Mouse (Mus musculus): Measurements from ENCODE around the gene Marveld3. TPM values are rescaled to one million over a fixed set of nuclear protein-coding genes. Genes with fewer than 3 reads are reported as not detected.

Gene Marveld3
- total RNA-seq, 1 experiment from 2014 or later: not detected

DNA sequence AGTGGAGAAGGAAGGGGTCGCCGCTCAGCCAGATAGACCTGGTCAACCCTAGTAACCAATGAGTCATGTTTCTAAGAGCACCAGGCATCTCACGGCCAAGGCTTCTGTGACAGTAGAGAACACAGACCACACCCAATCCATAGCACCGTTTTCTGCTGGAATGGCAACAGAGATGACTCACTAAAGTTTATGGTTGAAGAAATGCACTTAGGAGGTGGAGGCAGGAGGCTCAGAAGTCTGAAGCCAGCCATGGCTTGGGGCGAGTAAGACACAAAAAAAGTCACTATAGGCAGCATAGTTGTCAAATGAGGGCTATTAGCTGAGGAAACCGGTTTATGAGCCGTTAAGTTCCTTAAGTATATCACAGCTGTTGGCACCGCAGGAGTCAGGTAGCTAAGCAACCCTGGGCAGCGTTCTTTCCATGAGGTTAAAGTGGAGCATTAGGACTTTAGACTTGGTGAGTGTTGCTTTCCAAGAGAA is 16.8 kb downstream of the Marveld3 start:
- ATAC-seq (replicated peaks in 1 of 2; ENCODE audit: insufficient read depth in 1 of 2, low FRiP score in 2 of 2, low TSS enrichment in 1 of 2, low read depth in 1 of 2, poor library complexity in 2 of 2, severe bottlenecking in 2 of 2): no peak

DNA sequence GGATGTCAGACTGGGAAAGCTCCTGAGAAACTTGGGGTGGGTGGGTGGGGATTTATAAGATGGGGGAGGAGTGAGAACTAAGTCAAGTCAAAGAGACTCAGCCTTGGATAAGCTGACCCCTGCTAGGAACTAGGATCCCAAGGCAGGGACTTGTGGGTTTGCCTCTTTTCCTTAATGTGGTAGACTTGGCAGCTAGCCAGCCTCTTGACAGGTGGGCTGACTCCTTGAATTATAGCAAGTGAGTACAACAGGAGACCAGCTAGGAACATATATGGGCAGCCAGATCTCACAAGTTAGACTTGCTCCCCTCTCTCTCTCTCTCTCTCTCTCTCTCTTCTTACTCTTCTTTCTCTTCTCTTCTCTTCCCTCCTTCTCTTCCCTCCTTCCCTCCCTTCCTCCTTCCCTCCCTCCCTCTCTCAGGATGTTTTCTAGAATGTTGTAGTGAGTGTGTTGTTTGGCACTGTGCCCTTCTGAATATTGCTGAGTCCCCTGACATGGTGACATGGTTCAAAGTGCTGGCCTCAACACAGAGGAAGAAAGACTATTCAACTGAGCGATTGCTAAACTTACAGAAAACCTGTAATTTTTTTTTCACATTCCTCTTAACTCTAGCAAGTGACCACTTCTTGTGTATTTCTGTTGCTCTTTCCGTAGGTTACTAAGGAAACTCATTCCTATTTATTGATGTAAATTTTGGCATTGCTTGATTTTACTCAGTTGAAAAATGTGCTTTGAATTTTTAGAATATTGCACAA is 20.2 kb downstream of the Marveld3 start:
- 0 out of 4 replicates have a peak, but pooled peaks of 1 of the 2 experiments have one; percentile 49 for ATAC-seq (replicated peaks in 1 of 2; ENCODE audit: insufficient read depth in 1 of 2, low FRiP score in 2 of 2, low TSS enrichment in 1 of 2, low read depth in 1 of 2, poor library complexity in 2 of 2, severe bottlenecking in 2 of 2)

DNA sequence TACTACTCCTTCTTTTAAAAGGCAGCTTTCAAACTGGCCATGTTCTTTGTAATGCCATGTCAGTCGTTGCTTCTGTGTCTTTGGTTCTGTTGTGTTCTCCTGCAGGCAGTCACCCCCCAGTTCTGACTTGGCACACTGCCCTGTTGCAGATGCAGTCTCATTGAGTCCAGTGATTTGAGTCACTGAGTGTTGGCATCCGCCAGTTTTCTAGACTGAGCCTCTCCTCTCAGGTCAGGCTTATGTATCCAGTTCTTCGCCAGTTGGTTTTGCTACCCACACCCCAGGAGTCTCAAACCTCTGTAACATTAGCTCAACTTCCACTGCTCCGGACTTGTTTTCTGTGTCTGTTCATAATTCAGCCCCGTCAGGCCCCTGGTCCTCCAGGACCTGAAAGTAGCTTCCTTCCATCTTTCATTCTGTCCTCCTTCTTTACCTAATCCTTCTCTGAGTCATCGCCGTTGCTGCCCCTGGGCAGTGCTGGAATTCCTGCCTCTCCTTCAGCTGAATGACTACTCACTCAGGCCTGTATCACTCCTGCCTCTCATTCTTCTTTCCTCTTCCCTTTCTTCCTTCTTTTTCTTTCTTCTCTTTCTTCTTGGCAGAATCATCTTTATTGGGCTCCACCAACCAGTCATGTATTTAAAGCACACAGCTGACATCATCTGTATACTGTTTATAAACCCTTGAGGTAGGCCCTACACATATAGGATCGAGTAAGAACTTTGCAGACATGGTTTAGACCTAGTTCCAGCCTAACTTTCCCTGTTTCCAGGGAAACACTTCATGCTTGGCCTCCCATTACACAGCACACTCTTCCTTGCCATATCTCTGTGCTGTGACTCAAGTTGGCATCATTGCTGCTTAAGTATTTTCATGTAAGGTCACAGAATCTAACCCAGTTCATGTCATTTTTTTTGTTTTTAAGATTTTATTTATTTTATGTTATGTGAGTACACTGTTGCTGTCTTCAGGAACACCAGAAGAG is 41.3 kb downstream of the Marveld3 start:
- ATAC-seq (replicated peaks in 1 of 2; ENCODE audit: insufficient read depth in 1 of 2, low FRiP score in 2 of 2, low TSS enrichment in 1 of 2, low read depth in 1 of 2, poor library complexity in 2 of 2, severe bottlenecking in 2 of 2): no peak

DNA sequence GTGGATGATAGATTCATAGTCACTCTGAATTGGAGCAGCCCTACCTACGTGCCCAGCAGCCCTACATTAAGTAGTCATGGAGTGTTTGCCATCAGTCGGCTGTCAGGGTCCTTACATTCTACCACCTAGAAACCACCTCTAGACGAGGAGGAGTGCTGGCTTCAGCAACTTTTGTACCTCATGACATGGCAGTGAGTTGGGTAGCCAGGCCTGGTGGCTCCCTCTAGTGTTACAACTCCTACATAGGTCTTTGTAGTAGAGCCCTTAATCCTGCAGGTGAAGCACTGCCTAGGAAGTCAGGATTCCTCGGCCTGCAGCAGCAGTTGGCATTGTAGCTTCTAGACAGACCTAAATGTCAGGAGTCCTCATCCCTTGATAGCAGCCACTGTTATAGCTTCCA is 44.7 kb downstream of the Marveld3 start:
- ATAC-seq (replicated peaks in 1 of 2; ENCODE audit: insufficient read depth in 1 of 2, low FRiP score in 2 of 2, low TSS enrichment in 1 of 2, low read depth in 1 of 2, poor library complexity in 2 of 2, severe bottlenecking in 2 of 2): peak; percentile 94 to 98

DNA sequence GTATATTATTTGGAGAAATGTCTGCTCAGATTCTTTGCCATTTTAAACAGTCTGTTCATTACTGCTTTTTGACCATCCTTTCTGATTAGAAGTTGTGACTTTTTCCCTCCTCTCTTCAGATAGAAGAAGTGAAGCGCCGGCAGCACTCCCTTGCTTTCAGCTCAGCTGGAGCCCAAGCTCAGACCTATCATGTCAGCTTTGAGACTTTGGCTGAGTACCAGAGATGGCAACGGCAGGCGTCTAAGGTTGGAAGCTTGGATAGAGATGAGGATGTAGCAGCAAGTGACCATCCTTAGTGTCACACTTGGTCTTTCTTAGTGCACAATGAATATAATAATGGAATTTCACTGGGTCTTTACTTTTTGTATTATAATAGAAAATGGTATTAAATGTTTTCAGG is 54.6 kb downstream of the Marveld3 start:
- no peak for ATAC-seq (replicated peaks in 1 of 2; ENCODE audit: insufficient read depth in 1 of 2, low FRiP score in 2 of 2, low TSS enrichment in 1 of 2, low read depth in 1 of 2, poor library complexity in 2 of 2, severe bottlenecking in 2 of 2)

DNA sequence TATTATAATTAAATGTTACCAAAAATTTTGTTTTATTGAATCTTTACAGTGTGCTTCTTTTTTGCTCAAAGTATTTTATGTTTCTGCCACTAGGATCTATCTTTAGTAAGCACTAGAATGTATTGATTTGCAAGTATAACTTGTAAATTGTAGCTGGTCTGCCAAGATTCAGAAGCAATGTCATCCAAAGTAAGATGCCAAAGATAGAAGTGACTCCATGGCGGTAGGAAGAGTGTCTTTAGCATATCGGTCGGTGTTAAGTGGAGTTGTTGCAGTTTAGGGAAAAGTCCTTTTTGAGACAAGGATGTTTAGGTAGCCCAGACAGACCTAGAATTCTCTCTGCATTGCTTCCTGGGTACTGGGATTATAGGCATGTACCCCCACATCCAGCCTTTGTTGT is 55.1 kb downstream of the Marveld3 start:
- ATAC-seq (replicated peaks in 1 of 2; ENCODE audit: insufficient read depth in 1 of 2, low FRiP score in 2 of 2, low TSS enrichment in 1 of 2, low read depth in 1 of 2, poor library complexity in 2 of 2, severe bottlenecking in 2 of 2): no peak

DNA sequence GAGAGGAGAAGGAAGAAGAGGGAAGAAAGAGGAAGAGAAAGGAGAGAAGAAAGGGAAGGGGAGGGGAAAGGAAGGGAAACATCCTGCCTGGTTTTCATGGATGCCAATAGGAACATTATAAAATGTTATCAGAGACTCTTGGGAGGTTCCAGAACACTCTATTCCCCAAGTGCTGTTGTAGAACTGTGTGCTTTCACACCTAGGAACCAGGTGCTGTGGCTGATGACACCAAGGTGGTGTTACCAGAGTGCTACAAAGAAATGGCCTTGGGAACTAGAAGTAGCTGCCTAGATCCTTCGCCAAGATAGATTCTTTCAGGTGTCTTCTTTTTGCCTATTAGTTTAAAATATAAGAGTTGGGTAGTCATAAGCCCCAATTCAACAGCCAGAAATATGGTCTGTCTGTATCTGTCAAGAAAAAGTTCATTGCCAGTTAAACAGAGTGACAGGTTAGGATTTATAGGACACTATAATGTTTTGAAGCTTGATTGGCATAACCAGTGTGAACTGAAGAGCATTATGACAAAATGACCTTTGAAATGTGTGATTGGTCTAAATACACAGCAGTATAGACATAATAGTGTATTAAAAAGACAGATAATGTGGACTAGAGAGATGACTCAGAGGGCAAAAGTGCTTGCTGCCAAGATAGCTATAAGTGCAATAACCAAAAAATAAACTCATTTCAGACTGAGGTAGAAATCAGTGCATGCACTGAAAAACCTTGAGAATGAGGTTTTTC is 56.9 kb downstream of the Marveld3 start:
- ATAC-seq (replicated peaks in 1 of 2; ENCODE audit: insufficient read depth in 1 of 2, low FRiP score in 2 of 2, low TSS enrichment in 1 of 2, low read depth in 1 of 2, poor library complexity in 2 of 2, severe bottlenecking in 2 of 2): no peak

DNA sequence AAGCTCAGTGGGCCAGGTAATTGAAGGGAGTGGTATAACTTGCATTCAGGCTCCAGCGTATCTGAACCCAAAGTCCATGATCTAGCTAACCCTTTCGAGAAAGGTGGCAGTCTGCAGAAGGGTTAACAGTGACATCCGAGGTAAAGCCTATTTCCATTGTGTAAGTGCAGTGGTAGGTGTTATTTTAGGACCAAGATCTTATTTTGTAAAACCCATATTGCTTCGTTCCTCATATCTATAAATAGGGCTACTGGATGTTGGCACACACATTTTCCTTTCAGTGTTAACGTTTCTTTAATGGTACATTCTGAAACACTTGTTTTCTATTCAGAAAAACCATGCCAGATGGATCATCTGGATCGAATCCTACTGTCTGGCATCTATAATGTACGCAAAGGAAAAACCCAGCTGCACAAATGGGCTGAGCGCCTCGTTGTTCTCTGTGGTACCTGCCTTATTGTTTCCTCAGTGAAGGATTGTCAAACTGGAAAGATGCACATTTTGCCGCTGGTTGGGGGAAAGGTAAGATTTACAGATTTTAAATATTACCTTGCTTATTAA is 58.0 kb downstream of the Marveld3 start:
- ATAC-seq (replicated peaks in 1 of 2; ENCODE audit: insufficient read depth in 1 of 2, low FRiP score in 2 of 2, low TSS enrichment in 1 of 2, low read depth in 1 of 2, poor library complexity in 2 of 2, severe bottlenecking in 2 of 2): no peak

DNA sequence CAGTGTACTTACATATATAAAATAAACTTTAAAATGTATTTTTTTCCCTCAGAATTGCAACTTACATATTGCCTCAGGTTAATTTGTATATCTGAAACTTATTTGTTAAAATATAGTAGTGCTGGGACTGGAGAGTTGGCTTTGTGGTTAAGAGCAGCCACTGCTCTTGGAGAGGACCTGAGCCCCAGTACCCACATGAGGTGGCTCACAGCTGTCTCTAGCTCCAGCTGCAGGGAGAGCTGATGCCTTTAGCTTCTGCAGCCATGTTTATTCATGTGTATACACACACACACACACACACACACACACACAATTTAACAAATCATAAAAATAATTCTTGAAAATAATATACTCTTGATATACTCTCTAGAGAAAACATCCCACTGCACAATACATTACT is 59.6 kb downstream of the Marveld3 start:
- no peak for ATAC-seq (replicated peaks in 1 of 2; ENCODE audit: insufficient read depth in 1 of 2, low FRiP score in 2 of 2, low TSS enrichment in 1 of 2, low read depth in 1 of 2, poor library complexity in 2 of 2, severe bottlenecking in 2 of 2)

Other genes starting within 250 kb of the Marveld3 start
- 13.3 and 14.1 TPM in 2 replicates for gene Atxn1l, start 224.5 kb downstream of the Marveld3 start, total RNA-seq (2017)
- 62.0 TPM in 2 replicates for gene Ap1g1, start 183.6 kb downstream of the Marveld3 start, total RNA-seq (2017)
- gene Phlpp2, start 93.7 kb downstream of the Marveld3 start, total RNA-seq (2017): 6.3 and 8.4 TPM in 2 replicates
- gene Tat, start 28.2 kb upstream of the Marveld3 start, total RNA-seq (2017): not detected in 2 replicates
- not detected in 2 replicates for gene Chst4, start 77.5 kb upstream of the Marveld3 start, total RNA-seq (2017)
- 1.4 and 4.1 TPM in 2 replicates for gene Zfp612, start 117.5 kb upstream of the Marveld3 start, total RNA-seq (2017)
- not detected in 2 replicates for gene Gm21964, start 139.0 kb upstream of the Marveld3 start, total RNA-seq (2017)
- gene Gm17720, start 140.6 kb upstream of the Marveld3 start, total RNA-seq (2017): not detected in 2 replicates
- gene Calb2, start 206.0 kb upstream of the Marveld3 start, total RNA-seq (2017): not detected in 2 replicates

All from hematopoietic stem cell, adult 5-6 weeks (primary cell).